Comparison of ENCODE assay signal across 14 mouse cellular contexts in genomic region chr9:123104362-123104761, GRCm38 (mm10). TPM values are rescaled to one million over a fixed set of nuclear protein-coding genes. Genes with fewer than 3 reads are reported as not detected.
"Had no signal": no experiment of that assay in that cellular context is flagged by ENCODE, and none has a peak within 500 bp of the region (broad histone marks: within the 10 kb centered on the region; RNA-seq: fewer than 3 reads in every experiment).

No protein-coding gene starts in this region.

- H3K27ac ChIP-seq: liver, embryonic 12.5 days; liver, embryonic 14.5 days; lung, embryonic 15.5 days; midbrain, embryonic 10.5 days; midbrain, embryonic 12.5 days; neural tube, embryonic 12.5 days; stomach, embryonic 15.5 days had no signal

- H3K27me3 ChIP-seq: liver, embryonic 12.5 days; lung, embryonic 15.5 days; midbrain, embryonic 12.5 days; neural tube, embryonic 12.5 days; stomach, embryonic 15.5 days had no signal

- H3K9ac ChIP-seq: liver, embryonic 12.5 days; liver, embryonic 14.5 days; lung, embryonic 15.5 days; midbrain, embryonic 12.5 days; neural tube, embryonic 12.5 days; stomach, embryonic 15.5 days had no signal

- DNase-seq: midbrain, embryonic 14.5 days; right cerebral cortex, postnatal 14 days; thymus, adult 18-20 months; thymus, postnatal 14 days; thymus, postnatal 36 days had no signal

- H3K4me3 ChIP-seq: liver, embryonic 12.5 days; lung, embryonic 15.5 days; midbrain, embryonic 10.5 days; midbrain, embryonic 12.5 days; neural tube, embryonic 12.5 days; stomach, embryonic 15.5 days had no signal

- H3K4me1 ChIP-seq: lung, embryonic 15.5 days; midbrain, embryonic 10.5 days; midbrain, embryonic 12.5 days; neural tube, embryonic 12.5 days had no signal

- H3K4me2 ChIP-seq: liver, embryonic 12.5 days; lung, embryonic 15.5 days; midbrain, embryonic 12.5 days; neural tube, embryonic 12.5 days; stomach, embryonic 15.5 days had no signal

- H3K9me3 ChIP-seq: liver, embryonic 12.5 days; lung, embryonic 15.5 days; midbrain, embryonic 10.5 days; midbrain, embryonic 12.5 days; neural tube, embryonic 12.5 days; stomach, embryonic 15.5 days had no signal

- ATAC-seq: liver, embryonic 12.5 days; midbrain, embryonic 16.5 days had no signal

RNA-seq across cellular contexts. Expression of gene Clec3b, which starts 46.4 kb away (rescaled TPM):
- polyA plus RNA-seq: liver, embryonic 12.5 days; neural tube, embryonic 12.5 days; neural tube, embryonic 14.5 days had no signal
